Mouse (Mus musculus) left cerebral cortex, postnatal 14 days (tissue): ENCODE measurements at regions not wholly inside any gene's neighbourhood (a gene's known extent, or its start where the extent isn't known, plus 50 kb on each side); places are given as distances from the start of the nearest gene placed in this dataset.

ENCODE experiments used
- DNase-seq, 2 experiments: peaks; one replicate each; pipeline ENCODE4 v3.0.0; 2021 to 2022; ENCODE audit warnings: low spot score in 2 of 2, mixed read lengths in 1 of 2
- intact Hi-C: fragments of 180-260 bp; cut with DNase I; formaldehyde crosslinking; loops from one replicate; pipeline ENCODE4 v1.15.1; 2025

- no peak for DNase-seq
- intact Hi-C loops, result no loop called here
Observed at GRCm38 (mm10) chr4:95177753-95178152, 125.7 kb upstream of the Jun start.

GRCm38 (mm10) chr4:95178467-95178866 is 126.4 kb upstream of the Jun start:
- intact Hi-C loops, result no loop called here
- DNase-seq, result no peak

DNA sequence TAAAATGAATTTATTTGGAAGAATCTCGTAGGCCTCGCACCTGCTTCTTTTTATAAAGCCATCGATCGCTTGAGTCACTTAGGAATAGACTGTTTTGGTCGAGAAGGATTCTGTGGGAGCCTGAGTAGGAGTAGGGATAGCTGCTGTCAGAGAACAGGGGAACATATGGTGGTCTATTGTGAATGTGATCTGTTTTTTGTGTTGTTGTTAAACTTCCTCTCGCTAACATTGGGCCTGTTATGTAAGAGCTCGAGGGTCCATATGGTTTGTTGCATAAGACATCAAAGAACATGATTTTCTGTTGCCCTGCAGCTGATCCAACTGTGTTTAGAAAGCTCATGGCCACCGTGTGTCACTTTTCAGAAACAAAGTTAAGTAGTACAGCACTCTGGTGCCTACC is 126.9 kb upstream of the Jun start:
- peak in 1 of 2 experiments; percentile 41 for DNase-seq
- intact Hi-C loops, result no loop called here

- no peak for DNase-seq
- intact Hi-C loops, result no loop called here
Observed at GRCm38 (mm10) chr4:95180446-95180845, 128.4 kb upstream of the Jun start.

DNA sequence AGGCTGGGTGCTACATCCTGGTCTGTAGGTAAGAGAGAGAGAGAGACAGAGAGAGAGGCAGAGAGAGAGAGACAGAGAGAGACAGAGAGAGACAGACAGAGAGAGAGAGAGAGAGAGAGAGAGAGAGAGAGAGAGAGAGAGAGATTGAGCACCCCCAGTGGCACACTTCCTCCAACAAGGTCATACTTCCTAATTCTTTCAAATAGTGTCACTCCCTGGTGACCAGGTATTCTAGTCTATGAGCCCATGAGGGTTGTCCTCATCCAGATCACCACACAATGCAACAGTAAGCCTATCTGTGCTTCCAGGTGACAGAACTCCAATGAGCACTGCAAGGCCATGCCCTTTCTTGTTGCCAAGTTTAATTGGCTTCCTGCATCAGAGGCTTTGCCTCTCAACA is 129.0 kb upstream of the Jun start:
- intact Hi-C loops, result no loop called here
- no peak for DNase-seq

GRCm38 (mm10) chr4:95184180-95184579 is 132.2 kb upstream of the Jun start:
- intact Hi-C loops, result no loop called here
- DNase-seq, result no peak

- no peak for DNase-seq
- intact Hi-C loops, result no loop called here
Observed at GRCm38 (mm10) chr4:95185113-95185915, 133.3 kb upstream of the Jun start.

DNA sequence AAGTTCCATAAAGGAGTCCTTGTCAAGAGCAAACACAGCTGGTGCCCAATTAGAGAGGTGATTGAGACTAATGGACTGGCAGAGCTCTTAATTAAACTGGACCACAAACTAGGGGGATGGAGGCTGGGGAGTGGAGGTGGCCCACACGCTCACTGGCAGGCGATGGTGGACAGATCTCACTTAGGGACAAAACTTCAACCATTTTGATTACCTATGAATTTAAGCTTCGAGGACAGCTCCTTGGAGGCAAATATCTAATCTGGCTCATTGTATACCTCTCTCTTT is 133.8 kb upstream of the Jun start:
- DNase-seq, result no peak
- intact Hi-C loops, result no loop called here

- DNase-seq, result no peak
- intact Hi-C loops, result no loop called here
Observed at GRCm38 (mm10) chr4:95188107-95188506, 136.1 kb upstream of the Jun start.

- DNase-seq, result no peak
- intact Hi-C loops, result no loop called here
Observed at GRCm38 (mm10) chr4:95191654-95192406, 139.8 kb upstream of the Jun start.

DNA sequence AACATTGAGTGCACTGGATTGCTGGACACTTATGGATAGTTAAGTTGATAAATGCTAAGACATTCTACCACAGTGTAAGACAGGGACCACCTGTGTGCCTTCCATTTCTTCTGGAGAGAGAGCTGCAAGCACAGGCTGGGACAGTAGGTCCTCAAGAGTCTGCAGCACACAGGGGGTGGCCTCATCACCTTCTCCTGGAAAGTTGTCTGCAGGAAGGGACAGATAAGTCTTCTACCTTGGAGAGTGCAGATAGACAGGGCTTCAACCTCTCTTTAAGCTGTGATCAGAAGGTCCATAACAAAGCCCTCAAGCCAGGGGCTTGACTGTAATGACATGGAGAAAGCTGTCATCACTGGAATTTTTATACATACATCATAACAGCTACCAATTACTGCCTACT is 140.5 kb upstream of the Jun start:
- intact Hi-C loops, result no loop called here
- no peak for DNase-seq

DNA sequence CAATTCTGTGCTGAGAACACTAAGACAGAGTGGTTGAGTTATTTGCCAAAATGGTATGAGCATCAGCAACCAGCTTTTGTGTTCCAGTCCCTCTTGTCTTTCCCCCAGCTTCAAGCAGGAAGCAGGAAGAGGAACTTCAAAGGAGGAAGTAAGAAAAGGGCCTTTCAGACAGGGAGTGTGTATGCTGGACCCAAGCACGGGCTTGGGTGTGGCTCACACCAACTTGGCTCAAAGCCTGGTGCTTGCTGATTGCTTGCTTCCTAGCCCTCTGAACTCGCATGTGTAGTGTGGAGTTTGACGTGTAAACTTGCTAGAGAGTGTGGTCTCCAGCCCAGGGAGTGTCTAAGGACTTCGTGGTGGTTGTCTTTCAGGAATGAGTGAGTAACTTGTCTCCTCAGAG is 141.0 kb upstream of the Jun start:
- DNase-seq, result peak; percentile 26 to 39
- intact Hi-C loops, result no loop called here

GRCm38 (mm10) chr4:95193473-95193872 is 141.5 kb upstream of the Jun start:
- intact Hi-C loops, result no loop called here

GRCm38 (mm10) chr4:95194621-95195455 is 142.8 kb upstream of the Jun start:
- intact Hi-C loops, result no loop called here
- DNase-seq, result no peak

More at GRCm38 (mm10) chr4:95193473-95193872, 141.5 kb upstream of the Jun start:
- no peak for DNase-seq

DNA sequence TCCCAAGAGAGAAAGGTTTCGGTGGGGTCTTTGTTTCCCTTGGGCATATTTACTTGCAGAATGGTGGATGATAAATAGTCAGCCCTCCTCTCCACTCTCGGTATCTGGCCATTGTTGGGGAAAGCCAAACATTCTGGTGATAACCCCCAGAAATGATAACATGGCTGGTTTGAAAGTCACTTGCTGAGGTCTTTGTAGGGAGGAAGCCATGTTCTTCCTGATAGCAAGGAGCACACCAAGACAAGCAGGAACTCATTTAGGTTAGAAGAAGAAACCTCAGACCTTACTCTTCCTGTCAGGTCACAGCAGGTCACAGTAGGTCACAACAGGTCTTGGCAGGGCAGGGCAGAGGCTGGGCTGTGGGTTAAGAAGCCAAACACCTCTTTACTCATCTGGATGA is 144.1 kb upstream of the Jun start:
- intact Hi-C loops, result no loop called here
- no peak for DNase-seq

GRCm38 (mm10) chr4:95197077-95197711 is 145.2 kb upstream of the Jun start:
- DNase-seq, result peak; percentile 23 to 40
- intact Hi-C loops, result no loop called here

DNA sequence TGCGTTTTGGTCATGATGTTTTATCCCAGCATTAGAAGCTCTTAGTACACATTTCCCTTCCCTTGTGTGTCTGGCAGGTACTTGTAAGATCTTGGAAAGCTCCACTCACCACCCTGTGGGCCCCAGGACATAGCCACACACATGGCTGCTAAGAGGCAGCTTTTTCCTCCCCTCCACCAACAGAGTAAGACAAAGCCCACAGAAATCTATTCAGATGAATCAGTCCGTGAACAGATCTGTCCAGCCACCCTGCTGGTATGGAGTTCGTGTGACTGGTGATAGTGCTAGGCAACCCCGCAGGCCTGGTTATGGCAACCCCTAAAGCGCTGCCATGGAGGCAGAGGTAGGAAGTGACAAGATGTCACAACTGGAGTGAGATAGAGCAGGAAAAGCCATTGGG is 147.4 kb upstream of the Jun start:
- intact Hi-C loops, result no loop called here
- DNase-seq, result no peak

DNA sequence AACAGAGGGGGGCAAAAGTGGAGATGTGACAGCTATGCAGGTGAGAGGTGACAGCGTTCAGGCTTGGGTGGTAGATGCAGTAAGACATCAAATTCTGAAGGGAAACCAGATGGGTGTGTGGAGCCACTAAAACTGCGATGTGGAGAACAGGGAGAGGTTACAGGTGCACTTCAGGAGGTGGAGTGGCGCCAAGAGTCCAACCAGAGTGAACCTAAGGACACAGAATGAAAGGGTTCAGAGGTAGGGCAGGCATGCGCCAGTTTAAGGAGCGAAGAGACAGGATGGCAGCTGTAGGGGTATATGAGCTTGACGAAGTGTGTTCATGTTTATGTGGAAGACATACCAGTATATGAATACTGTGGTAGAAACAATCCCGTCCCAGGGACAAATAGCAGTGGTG is 148.1 kb upstream of the Jun start:
- intact Hi-C loops, result no loop called here
- no peak for DNase-seq

- no peak for DNase-seq
- intact Hi-C loops, result no loop called here
Observed at GRCm38 (mm10) chr4:95202478-95202877, 150.5 kb upstream of the Jun start.

- intact Hi-C loops, result no loop called here
- no peak for DNase-seq
Observed at GRCm38 (mm10) chr4:95203577-95203976, 151.6 kb upstream of the Jun start.
